Mouse (Mus musculus): Measurements from ENCODE around the gene Jph2.
"Not testable (repeated sequence)": the region's sequence is repeated elsewhere in the genome, so short reads cannot be mapped to it uniquely, and the experiment has no call there.

The Jph2 gene

DNA sequence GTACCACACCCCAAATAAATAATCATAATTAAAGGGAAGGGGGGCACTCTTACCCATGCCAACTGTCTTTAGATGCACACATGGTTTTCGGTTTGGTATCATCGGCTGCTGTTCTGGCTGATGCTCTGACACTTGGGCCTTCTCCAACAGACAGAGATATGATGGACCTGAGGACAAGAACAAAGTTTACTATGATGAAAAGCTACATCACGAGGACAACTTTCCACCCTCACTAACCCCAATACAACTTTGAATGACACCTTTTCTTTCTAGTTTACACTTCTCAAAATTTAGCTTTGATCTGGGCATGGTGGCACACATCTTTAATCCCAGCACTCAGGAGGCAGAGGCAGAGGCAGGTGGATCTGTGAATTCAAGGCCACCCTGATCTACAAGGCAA, 13.6 kb upstream of the Jph2 start:
- not testable (repeated sequence) for DNase-seq (ENCODE audit: low spot score)

DNA sequence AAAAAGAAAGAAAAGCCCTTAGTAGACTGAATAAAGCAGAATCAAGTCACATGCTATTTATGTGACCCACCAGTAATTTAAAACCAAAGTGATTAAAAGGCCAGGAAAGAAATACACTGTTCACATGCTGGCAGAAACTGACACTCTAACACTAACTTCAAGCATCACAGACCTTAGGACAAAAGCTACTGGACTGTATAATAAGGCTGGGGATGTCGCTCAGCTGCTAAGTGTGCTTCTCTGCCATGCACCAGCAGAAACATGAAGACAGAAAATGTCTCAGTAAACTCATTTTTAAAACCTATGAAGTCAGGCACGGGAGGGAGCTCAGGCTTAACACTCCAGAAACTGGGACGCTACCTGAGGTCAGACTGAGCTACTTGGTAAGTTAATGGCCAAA, 12.4 kb upstream of the Jph2 start:
- DNase-seq (ENCODE audit: low spot score) = no peak

DNA sequence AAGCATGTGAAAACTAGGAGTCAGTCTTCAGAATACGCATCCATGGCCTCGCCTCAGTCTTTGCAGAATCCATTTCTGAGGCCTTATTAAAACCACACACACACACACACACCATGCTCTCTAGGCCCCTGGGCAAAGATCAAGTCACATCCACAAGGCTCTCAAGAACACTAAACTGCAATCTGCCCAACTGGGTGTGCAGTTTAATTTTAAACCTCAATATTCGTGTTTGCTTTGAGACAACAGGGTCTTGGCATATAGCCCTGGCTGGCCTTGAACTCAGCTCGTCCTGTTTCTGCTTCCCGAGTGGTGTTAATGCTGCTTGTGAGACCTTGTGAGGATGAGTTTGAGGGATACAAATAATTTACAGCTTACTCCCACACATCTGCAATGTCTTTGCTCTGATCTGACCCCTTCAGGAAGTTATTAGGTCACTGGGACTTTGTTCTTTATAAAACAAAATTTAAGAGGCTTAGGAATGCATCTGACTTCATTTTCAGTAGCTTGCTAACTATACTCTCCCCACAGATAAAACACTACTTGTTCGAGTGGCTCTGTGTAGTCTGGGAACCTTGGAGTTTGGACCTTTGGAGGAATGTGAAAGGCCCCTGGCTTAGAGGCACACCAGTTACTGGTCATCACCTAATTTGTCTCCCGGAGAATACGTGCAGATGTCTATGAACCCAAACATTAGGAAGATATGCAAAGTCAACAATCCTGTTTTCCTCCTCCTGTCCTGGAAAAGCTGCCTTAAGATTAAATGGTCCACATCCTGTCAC, 6.4 kb upstream of the Jph2 start:
- DNase-seq (ENCODE audit: low spot score) = peak; percentile 58

DNA sequence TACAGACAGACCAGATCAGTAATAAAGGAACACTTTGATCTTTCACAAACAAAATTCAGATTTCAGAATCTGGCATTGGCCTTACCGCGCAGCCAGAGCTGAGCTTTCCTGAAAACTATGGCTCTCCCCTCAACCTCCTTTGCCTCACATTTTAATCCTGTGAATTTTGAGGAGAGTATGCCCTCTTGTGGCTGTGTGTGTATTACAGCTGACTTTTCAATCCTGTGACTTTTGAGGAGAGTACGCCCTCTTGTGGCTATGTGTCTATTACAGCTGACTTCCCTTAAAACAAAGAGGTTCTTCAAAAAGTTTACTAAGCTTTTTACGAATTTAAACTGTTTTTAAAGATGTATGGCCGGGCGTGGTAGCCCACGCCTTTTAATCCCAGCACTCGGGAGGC, 3.4 kb upstream of the Jph2 start:
- peak; percentile 37 for DNase-seq (ENCODE audit: low spot score)

DNA sequence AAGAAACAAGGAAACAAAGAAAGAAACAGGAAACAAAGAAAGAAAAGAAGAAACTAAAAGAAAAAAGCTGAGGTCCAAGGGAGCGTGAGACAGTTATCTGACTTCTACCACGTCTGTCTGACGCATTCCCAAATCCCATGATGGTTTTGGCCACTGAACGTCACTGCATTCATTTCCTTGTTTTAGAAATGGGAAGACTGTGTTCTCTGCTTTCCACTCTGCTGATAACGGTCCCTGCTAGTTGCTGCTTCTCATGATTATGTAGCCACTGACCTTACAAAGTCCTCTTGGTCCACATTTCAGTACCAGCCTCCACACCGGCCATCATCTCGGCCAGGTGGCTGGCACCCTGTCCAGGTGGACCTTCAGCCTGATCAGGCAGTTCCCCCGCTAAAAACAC, 1.4 kb upstream of the Jph2 start:
- no peak for DNase-seq (ENCODE audit: low spot score)

DNA sequence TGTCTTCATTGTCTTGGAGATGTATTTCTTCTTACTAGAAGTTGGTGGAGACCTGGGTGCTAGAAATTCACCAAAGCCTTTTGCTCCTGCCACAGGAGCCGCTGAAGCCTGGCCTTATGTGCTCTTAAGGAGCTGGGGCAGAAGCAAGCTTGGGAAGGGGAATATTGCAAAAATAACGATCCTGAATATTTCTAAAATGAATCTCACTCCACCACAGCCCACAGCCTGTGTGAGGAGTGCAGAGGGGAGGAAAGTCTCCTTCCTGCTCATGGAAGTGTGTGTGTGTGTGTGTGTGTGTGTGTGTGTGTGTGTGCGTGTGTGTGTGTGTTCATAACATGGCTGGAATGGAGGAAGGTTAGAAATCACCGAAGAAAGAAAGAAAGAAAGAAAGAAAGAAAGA, 977 bp upstream of the Jph2 start:
- DNase-seq (ENCODE audit: low spot score) = no peak

DNA sequence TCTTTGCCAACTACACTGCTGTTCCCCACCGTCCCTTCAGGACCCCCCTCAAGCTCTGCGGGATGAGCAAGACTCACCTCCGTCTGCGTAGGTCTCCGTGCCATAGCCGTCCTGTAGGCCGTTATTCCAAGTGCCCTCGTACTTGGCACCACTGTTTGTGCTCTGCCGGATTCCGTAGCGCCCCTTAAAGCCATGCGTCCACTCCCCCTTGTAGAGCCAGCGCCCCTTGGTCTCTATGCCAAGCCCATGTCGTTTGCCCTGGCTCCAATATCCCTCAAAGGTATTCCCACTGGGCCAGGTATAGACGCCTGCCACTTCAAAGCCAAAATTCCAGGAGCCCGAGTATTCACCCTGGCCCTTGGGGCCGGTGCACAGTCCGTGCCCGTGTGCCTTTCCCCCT, 722 bp downstream of the Jph2 start:
- no peak for DNase-seq (ENCODE audit: low spot score)

DNA sequence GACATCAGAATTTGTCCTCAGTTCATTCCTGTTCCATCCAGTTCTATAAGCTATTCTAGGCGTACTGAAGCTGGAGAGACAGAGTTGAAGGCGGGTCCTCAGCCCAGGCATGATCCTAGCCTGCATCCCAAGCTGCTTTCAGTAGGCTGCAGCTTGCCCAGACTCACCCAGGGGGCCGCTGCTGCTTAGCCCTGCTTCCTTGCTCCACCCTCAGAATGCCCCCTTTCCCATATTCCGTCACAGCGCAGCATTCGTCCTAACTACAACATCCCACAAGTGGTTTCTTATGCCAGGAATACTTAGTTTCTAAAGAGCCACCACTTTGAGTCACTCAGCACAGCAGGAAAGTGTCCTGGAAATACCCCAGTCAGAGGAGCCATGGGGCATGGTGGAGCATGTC, 2.8 kb downstream of the Jph2 start:
- DNase-seq (ENCODE audit: low spot score) = no peak

DNA sequence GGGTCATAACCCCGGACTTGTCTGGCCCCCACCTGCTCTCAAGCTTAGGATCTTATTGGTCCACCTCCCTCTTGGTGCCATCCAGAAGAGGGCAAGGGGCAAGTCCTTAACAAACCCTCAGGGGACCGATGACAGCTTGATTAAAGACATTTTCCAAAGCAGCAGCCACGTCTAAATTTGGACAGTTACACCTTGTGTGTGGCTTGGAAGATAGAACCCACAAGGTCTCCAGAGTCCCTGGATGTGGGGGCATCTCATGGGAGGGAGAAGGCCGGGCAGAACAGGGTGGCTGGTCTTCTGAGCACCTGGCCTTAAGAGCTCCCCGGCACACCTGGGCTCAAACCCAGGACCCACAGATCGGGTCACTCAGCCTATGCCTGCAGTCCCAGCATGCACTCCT, 3.8 kb downstream of the Jph2 start:
- DNase-seq (ENCODE audit: low spot score) = no peak

DNA sequence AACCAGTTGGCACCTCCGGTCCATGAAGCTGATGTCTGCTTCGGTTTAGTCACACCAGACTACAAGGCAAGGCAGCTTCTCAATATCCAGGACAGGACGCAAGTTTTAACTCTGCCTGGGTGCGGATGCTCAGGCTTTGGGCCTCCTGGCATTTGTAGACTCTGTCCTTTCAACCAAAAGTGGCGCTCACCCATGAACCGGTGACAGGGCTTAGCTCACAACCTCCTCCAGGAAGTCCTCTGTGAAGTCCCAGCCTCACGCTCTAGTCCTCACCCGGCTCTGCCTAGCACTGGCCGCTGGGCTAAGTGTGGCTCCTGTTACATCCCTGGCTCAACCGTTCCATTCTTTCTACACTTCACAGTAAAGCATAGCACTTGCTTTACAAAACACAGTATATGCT, 4.6 kb downstream of the Jph2 start:
- DNase-seq (ENCODE audit: low spot score) = no peak

DNA sequence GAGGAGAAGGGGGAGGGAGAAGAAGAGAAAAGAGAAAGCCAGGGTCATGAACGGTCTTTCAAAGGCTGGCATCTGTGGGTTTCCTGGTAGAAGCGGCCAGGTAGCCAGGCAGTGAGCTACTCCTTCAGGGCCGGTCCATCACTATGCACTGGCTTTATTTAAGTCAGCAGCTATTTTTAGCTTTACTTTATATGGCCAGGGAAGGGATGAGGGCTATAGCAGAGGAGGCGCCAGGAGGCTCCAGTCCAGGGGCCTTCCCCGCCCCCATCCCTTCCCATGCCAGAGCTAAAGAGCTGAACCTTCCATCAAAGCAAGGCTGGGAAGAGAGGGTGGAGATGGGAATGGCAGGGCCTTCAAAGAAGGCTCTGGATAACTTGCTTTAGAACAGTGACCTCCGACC, 5.4 kb downstream of the Jph2 start:
- DNase-seq (ENCODE audit: low spot score) = no peak

DNA sequence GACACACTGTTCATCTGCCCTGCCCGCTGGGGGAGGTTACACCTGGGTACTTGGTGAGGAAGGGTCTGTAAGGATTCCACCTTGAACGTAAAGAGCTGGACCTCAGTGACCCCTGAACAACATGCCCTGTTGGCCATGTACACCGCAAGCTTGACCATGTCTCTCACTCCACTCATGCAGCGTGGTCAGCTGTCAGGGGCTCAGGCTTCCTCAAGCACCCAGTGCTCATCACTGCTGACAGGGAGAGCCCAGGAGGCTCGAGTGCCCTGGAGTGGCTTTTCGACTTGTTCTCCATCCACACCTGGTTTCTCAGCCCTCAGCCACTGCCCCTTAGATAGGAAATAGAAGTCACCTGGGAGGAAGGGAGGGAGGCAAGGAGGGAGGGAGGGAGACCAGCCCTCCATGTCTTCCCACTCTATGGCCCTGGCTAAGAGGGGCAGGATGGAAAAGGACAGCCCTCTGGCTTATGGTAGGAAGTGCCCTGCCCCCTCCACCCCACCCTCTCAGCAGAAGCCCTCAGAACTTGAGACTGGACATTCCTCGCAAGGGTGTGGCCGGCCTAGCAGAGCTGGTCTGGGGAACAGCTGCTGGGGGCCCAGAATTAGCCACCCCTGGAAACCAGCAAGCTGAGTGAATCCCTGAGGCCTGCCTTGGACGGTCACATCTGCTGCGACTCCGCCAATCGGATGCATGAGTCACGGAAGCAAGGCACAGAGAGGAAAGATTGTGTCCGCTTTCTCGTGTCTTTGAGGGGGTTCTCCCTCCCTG, 11.2 kb downstream of the Jph2 start:
- no peak for DNase-seq (ENCODE audit: low spot score)

DNA sequence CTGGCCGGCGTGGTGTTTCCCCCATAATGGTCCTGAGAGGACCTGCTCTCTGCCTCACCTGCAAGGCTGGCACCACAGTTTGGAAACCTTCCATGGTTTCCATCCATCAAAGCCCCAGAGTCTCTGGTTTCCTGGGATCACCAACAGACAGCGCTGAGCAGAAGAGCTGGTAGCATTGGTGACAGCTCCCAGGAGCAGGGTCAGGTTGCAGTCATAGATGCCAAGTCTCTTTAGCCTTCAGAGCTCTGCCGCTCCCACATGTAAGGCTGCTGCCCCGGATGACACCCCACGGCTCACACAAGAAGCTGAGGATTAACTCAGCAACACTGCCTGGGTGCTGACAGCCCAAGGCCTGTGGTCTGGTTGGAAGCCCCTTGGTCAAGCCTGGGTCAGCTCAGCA, 12.7 kb downstream of the Jph2 start:
- DNase-seq (ENCODE audit: low spot score) = no peak

DNA sequence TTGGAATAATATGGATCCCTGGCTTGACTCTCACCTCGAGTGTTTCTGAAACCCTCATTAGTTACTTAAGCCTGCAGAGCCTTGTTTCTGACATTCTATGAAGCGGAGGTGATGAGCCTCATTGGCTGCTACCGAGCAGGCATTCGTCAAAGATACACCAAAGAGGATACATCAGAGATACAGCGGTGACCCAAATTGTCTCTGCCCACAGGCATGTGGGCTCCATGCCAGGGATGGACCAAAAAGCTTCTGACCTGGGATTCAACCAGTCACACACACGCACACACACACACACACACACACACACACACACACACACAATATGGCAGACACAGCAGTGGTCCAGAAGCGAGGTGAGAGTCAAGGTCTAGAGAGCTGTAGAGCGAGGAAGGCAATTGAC, 16.5 kb downstream of the Jph2 start:
- no peak for DNase-seq (ENCODE audit: low spot score)

DNA sequence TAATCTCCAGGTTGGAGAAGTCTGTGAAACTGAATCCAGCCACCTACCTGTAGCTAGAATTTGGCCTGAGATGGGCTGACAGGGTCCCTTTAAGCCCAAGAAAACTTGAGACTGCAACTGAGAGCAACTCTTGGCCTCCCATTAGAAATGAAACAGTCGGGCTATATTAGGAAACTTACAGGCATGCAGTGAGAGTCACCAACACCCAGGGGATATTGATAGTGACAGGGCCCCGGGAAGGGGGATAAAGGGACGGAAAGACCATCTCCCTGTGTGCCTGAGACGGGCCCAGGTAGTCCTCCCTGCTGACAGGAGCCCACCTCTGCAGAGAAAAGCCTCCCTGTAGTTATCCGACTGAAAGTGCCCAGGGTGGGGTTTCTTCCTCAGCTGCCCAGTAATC, 18.4 kb downstream of the Jph2 start:
- no peak for DNase-seq (ENCODE audit: low spot score)

DNA sequence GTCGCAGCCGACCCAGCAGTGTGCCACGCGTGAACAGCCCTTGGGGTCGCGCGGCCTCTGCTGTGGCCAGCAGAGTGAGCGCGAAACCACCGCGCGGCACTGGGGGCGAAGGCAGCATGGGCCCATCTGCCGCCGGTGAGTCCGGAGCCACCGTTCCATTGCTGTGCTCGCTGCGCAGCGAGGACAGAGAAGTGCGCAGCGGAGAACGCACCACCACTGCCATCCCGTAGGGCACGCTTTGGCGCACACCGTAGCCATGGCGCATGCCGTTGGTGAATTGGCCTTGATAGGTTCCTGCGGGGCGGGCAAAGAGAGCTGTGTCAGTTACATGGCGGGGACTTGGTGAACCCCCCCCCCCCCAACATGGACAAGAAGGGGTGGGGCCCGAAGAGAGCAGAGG, 21.7 kb downstream of the Jph2 start:
- no peak for DNase-seq (ENCODE audit: low spot score)

DNA sequence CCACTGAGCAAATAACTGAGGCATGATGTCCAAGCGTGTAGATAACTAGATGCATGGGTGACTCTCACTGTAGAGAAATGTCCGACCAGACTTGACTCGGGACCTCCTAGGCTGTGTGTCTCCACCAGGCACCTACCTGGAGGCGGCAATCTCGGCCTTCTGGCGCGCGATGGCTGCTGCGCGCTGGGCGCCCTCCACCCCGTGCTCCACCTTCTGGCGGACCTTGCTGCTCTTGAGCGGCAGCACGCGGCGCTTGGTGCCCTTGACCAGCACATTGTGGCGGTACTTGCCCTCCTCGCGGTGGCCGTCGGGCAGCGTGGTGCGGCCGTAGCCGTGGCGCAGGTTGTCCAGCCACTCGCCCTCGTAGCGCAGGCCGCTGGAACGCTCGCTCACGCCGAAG, 22.3 kb downstream of the Jph2 start:
- no peak for DNase-seq (ENCODE audit: low spot score)

DNA sequence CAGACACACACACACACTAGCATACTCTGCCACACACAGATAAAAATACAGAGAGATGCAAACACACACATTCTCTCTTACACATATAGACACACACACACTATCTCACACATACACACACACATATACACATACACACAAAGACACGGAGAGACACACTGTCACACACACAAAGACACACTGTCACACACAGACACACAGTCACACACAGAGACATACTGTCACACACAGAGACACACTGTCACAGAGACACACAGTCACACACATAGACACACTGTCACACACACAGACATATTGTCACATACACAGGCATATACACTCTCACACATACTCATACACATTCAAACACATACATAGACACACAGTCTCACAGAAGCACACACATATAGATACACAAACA, 25.2 kb downstream of the Jph2 start:
- DNase-seq (ENCODE audit: low spot score) = no peak

DNA sequence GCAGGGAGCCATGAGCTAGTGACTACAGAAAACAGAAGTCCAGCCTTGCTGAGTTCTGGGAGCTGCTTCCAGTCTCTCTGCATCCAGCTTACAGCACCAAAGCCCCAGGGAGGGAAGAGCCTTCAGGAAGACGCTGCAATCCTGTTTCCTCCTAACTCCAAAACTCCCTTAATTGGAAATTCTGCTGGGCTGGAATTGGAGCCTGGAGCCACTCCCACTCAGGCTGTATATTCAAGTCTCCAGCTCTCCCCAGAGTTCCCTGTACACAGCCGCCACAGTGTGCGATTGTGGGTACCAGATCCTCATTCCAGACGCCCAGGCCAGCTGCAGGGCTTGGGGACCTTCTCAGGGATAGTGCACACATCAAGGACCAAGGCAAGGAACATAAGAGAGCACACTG, 27.6 kb downstream of the Jph2 start:
- DNase-seq (ENCODE audit: low spot score) = no peak

DNA sequence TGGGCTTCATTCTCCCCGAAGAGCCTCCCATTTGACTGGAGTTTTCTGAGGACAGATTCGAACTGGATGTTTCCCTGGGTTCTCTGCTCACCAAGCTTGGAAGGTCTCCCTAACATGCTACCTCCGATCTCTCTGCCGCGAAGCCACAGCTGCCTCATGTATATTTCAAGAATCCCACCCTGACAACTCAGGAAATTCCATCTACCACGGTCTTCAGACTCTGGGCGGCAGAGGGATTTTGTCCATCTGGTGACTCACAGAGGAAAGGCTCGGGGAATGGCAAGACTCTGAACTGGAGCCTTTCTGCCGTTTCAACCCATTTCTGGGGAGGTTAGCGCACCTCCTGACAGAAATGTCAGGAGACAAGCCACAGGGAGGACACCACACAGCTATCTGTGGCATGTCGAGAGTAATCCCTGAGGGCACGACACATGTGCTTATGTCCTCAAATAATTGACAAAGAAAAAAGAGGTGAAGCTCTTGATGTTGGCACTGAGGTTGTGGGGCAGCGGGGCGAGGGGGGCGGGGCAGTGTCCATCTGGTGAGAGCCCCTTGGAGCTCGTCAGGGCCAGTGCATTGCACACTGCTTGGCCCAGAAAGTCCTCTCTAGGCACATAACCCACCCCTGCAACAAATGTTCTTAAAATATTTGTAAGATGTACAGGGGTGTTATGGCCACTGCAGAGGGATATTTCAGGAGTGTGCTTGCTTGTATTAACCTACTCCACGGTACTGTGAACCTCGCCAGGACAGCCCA, 32.8 kb downstream of the Jph2 start:
- no peak for DNase-seq (ENCODE audit: low spot score)

DNA sequence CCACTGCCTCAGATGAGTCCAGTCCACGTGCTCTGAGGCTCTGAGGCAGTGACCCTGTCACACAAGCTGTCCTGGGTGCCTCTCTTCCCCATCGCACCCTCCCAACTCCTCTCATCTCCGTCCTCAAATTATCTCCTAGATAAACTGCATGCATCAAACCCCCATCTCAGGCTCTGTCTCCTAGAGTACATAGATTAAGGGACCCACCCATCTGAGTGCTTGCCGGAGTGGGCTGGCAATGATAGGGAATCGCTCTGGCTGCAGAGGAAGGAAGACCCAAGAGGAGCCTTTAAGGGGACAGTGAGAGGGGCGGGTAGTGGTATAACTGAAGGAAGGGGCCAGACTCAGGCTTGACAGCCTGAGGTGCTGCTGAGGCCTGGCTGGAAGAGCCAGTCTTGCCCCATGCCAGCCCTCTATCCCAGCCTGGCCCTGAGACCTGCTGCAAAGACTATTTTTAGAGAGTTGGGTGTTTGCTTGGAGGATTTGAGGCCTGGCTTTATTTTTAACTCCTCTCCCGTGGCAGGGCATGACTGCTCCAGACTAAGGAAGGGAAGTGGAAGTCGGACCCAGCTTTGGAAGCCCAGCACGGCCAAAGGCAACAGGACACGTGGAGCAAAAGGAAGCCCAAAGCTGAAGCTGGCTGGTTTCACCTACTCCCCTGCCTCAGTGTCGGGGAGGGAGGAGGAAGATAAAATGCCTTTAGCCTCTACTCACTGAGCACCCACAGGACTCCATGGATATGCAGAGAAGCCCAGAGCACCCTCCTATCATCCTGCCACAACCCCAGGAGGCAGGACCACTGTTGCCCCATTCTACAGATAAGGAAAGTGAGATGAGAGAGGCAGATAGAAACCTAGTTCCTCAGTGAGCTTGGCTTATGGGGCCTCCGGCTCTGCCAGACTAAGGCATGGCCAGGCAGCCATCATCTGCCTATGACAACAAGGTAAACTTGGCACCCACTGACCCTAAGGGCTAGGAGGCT, 34.6 kb downstream of the Jph2 start:
- DNase-seq (ENCODE audit: low spot score) = no peak
